Mouse (Mus musculus): ENCODE data around the gene Crybb2. TPM values are rescaled to one million over a fixed set of nuclear protein-coding genes. Genes with fewer than 3 reads are reported as not detected.

Gene Crybb2
- polyA plus RNA-seq (2015; fragmentation: Nextera tagmentation; extraction: Ambion mirVana), result not detected in 2 replicates

DNA sequence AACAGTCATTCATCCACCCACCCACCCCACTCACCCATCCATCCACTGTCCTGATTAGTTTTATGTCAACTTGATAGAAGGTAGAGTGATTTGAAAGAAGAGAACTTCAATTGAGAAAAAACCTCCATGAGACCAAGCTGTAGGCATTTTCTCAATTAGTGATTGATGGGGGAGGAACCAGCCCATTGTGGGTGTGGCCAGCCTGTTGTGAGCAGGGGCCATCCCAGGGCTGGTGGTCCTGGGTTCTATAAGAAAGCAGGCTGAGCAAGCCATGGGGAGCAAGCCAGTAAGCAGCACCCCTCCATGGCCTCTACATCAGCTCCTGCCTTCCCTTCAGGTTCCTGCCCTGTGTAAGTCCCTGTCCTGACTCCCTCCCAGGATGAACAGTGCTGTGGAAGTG is at the start of gene Crybb2:
Gene Crybb2, minus strand, starts transcription at position 101 of the 400 bp plus-strand sequence.

GRCm38 (mm10) chr5:113081439-113081838 is 11.5 kb upstream of the Crybb2 start, which contains the start of gene Crybb3:
Gene Crybb3 (minus strand): TSS chr5:113081584.

GRCm38 (mm10) chr5:113015236-113016061 is 54.5 kb downstream of the Crybb2 start, which contains the start of gene Grk3:
Gene Grk3 (minus strand): TSS chr5:113015791.

Other genes with a start within 250 kb of the Crybb2 start
- gene Myo18b, start 173.8 kb downstream of the Crybb2 start, polyA plus RNA-seq (2015; fragmentation: Nextera tagmentation; extraction: Ambion mirVana), result 0.24 and 0.57 TPM in 2 replicates
- 9.6 and 10.1 TPM in 2 replicates for gene Grk3, start 54.3 kb downstream of the Crybb2 start, polyA plus RNA-seq (2015; fragmentation: Nextera tagmentation; extraction: Ambion mirVana)
- 0.40 TPM in 1 of 2 replicates, not detected in the other for gene Crybb3, start 11.5 kb upstream of the Crybb2 start, polyA plus RNA-seq (2015; fragmentation: Nextera tagmentation; extraction: Ambion mirVana)
- 4.1 and 4.6 TPM in 2 replicates for gene 2900026A02Rik, start 151.1 kb upstream of the Crybb2 start, polyA plus RNA-seq (2015; fragmentation: Nextera tagmentation; extraction: Ambion mirVana)
- not detected in 2 replicates for gene Tmem211, start 156.8 kb upstream of the Crybb2 start, polyA plus RNA-seq (2015; fragmentation: Nextera tagmentation; extraction: Ambion mirVana)
- gene Sgsm1, start 240.7 kb upstream of the Crybb2 start, polyA plus RNA-seq (2015; fragmentation: Nextera tagmentation; extraction: Ambion mirVana), result 8.1 TPM in 2 replicates